Mouse (Mus musculus) brain, embryonic 14.5 days (tissue): ENCODE measurements around the gene Tfcp2.

ENCODE experiments used
- CTCF ChIP-seq: fragments of 200-500 bp; IDR thresholded peaks from 2 replicates; pipeline ENCODE4 v1.5.1; 2012; ENCODE audit warnings: inconsistent platforms, mild to moderate bottlenecking, moderate library complexity, borderline replicate concordance; ENCODE audit not compliant: insufficient read depth, insufficient read length; ENCODE audit errors: extremely low read depth
- POLR2A ChIP-seq: fragments of 200-500 bp; IDR thresholded peaks from 2 replicates; pipeline ENCODE4 v1.6.1; 2012; ENCODE audit warnings: mild to moderate bottlenecking, inconsistent platforms, borderline replicate concordance; ENCODE audit not compliant: poor library complexity, insufficient read depth, insufficient read length, severe bottlenecking; ENCODE audit errors: extremely low read depth

DNA sequence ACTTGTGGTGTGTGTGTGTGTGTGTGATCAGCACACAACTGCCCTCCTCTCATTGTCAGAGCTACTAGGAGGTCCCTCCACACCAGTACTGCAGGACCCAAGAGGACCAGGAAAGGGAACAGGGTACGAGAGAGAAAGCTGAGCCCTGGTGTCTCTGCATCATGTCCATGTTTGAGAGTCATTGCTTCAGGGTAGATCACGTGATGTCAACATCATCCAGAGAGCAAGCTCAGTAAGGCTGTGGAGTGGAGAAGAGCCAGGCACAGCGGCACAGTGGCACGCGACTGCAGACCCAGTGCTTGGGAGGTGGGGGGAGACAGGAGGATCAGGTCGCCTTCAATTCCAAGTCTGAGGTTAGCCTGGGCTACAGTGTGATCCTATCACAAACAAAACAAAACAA lies 24.6 kb upstream of the Tfcp2 start:
- TF ChIP-seq CTCF (no peak), POLR2A (no peak)
